Mouse (Mus musculus) liver, postnatal 0 days (tissue): ENCODE measurements around the gene Rab10.

Source experiments
- CTCF ChIP-seq: sonication (generic); IDR thresholded peaks from 2 replicates; pipeline ENCODE4 v1.5.1; 2016; ENCODE audit warnings: antibody characterized with exemption, low read depth
- EP300 ChIP-seq: IDR thresholded peaks from 2 replicates; pipeline ENCODE4 v1.6.1; 2016; ENCODE audit warnings: antibody characterized with exemption, low read depth, mild to moderate bottlenecking

DNA sequence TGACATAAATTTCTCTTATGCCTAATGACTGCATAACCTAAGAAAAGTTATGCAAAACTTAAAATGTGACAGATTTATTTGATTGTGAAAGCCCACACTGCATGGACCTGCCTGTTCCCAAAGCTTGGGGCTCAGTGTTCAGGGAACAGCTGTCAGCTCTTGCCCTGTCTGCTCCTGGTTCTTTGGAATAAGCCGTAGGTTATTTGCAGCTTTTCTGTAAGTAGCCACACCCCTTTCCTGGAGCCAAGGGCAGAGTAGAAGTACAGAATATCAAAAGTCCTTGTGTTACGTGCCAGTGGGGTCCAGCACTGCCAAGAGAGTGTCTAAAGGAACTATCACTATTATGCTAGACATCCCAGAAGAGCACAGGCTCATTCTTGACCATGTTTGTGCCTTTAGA lies 6.3 kb upstream of the Rab10 start:
- TF ChIP-seq CTCF (no peak), EP300 (no peak)
